Mouse (Mus musculus): ENCODE results near the gene Gm27027. TPM values are rescaled to one million over a fixed set of nuclear protein-coding genes. Genes with fewer than 3 reads are reported as not detected.

Gene Gm27027
- polyA plus RNA-seq, 1 experiment, result not detected

DNA sequence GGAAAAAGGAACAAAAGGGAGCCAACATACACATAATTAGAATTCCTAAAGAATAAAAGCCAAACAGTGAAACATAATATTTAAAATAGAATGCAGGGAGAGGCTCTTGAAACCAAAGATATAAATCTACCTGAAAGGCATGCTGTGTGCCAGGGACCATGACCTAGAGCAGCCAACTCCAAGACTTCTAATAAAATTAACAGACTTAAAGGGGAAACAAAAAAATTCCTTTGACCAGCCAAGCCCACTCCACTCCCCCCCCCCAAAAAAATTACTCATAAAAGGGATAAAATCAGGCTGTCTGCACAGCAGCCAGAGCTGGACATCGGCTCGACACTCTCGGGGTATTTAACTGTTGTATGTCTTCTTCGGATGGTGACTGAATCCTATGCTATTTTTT, 51.3 kb downstream of the Gm27027 start:
- Histone ChIP-seq H3K27ac (ENCODE audit: insufficient read depth, low read length) (no peak overlapping the region), H3K4me3 (ENCODE audit: insufficient read depth, low read length) (no peak overlapping the region), H3K4me1 (ENCODE audit: control insufficient read depth, insufficient read depth, low read length) (no peaks in the 10 kb centered on the region)
- no peak for TF ChIP-seq CTCF (IDR thresholded peaks at IDR 0.05; ENCODE audit: borderline replicate concordance, insufficient read depth, low read length)
- no peak for TF ChIP-seq POLR2A (IDR thresholded peaks at IDR 0.05; ENCODE audit: low read depth, low read length)

DNA sequence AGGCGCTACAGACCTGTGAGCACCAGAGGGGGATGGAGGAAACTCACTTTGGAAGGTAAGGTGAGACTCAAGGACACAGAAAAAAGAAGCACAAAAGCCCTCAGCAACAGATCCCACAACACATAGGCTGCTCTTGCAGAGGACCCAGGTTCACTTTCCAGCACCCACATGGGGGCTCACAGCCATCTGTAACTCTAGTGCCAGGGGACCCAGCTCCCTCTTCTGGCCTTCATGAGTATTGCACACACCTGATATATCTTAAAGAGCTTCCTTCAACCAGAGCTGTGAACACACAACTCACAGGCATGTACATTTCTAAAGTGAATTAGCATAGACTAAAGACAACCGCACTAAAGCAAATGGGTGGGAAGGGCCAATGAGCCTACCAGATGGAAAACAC, 52.1 kb downstream of the Gm27027 start:
- Histone ChIP-seq H3K4me3 (ENCODE audit: insufficient read depth, low read length) (no peak overlapping the region), H3K27ac (ENCODE audit: insufficient read depth, low read length) (no peak overlapping the region), H3K4me1 (ENCODE audit: control insufficient read depth, insufficient read depth, low read length) (no peaks in the 10 kb centered on the region)
- TF ChIP-seq POLR2A (IDR thresholded peaks at IDR 0.05; ENCODE audit: low read depth, low read length) (no peak), CTCF (IDR thresholded peaks at IDR 0.05; ENCODE audit: borderline replicate concordance, insufficient read depth, low read length) (no peak)

DNA sequence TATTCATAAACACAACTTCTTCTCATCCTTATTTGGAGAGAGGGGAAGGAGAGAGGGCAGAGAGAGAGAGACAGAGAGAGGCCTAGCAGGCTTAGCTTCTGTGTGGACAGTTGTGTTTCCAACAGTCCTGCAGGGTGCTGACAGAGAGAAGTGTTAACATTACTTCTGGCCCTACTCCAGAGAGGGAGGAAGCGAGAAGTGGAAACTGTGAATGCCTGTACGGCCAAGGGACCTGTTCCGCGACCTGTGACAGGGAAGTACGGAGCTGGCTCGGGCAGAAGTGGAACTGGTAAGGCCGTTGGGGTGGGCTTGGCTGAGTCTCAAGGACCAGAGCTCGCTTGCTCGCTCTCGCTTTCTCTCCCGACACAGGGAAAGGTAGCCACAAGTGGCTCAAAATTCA, 54.5 kb downstream of the Gm27027 start:
- H3K4me1 ChIP-seq (ENCODE audit: control insufficient read depth, insufficient read depth, low read length), result no peaks in the 10 kb centered on the region
- no peak overlapping the region for H3K27ac ChIP-seq (ENCODE audit: insufficient read depth, low read length)
- TF ChIP-seq POLR2A (IDR thresholded peaks at IDR 0.05; ENCODE audit: low read depth, low read length) (no peak), CTCF (IDR thresholded peaks at IDR 0.05; ENCODE audit: borderline replicate concordance, insufficient read depth, low read length) (no peak)
- no peak overlapping the region for H3K4me3 ChIP-seq (ENCODE audit: insufficient read depth, low read length)

DNA sequence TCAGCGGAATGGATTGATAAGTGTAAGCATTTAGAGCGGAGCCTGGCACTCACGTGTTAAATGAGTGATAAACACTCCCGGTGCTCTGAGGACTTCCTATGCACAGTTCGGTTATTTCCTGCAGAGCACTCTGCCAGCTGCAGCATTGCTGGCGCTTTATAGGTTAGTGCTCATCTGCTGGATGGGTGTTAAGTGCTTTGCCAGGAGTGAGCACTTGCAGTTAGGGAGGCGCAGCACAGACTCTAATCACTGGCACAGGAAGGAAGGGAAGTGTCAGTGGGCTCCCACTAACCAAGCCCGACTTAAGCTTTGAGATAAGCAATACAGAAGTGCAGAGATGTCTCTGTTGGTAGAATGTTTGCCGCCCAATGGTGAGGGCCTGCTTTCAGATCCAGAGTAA, 57.6 kb downstream of the Gm27027 start:
- Histone ChIP-seq H3K4me3 (ENCODE audit: insufficient read depth, low read length) (no peak overlapping the region), H3K4me1 (ENCODE audit: control insufficient read depth, insufficient read depth, low read length) (no peaks in the 10 kb centered on the region), H3K27ac (ENCODE audit: insufficient read depth, low read length) (no peak overlapping the region)
- TF ChIP-seq POLR2A (IDR thresholded peaks at IDR 0.05; ENCODE audit: low read depth, low read length) (no peak), CTCF (IDR thresholded peaks at IDR 0.05; ENCODE audit: borderline replicate concordance, insufficient read depth, low read length) (no peak)

DNA sequence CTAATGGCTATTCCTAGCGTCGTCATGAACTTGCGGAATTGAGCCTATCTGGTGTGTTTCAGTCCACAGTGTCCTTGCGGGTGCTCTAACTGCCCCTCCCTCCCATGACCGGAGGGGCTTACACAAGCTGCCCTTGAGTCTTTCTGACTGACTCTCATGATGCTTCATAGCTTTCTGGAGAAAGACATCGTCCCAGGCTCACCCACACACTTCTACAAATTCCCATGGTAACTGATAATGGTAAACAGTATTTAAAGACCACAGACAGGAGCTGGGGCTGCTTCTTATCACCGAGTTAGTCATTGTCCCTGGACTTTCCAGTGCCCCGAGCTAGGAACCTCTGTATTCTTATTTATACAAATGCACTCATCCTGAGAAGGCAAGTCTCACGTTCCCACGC, 67.3 kb downstream of the Gm27027 start:
- Histone ChIP-seq H3K4me3 (ENCODE audit: insufficient read depth, low read length) (no peak overlapping the region), H3K27ac (ENCODE audit: insufficient read depth, low read length) (no peak overlapping the region), H3K4me1 (ENCODE audit: control insufficient read depth, insufficient read depth, low read length) (no peaks in the 10 kb centered on the region)
- TF ChIP-seq CTCF (IDR thresholded peaks at IDR 0.05; ENCODE audit: borderline replicate concordance, insufficient read depth, low read length) (no peak), POLR2A (IDR thresholded peaks at IDR 0.05; ENCODE audit: low read depth, low read length) (no peak)

DNA sequence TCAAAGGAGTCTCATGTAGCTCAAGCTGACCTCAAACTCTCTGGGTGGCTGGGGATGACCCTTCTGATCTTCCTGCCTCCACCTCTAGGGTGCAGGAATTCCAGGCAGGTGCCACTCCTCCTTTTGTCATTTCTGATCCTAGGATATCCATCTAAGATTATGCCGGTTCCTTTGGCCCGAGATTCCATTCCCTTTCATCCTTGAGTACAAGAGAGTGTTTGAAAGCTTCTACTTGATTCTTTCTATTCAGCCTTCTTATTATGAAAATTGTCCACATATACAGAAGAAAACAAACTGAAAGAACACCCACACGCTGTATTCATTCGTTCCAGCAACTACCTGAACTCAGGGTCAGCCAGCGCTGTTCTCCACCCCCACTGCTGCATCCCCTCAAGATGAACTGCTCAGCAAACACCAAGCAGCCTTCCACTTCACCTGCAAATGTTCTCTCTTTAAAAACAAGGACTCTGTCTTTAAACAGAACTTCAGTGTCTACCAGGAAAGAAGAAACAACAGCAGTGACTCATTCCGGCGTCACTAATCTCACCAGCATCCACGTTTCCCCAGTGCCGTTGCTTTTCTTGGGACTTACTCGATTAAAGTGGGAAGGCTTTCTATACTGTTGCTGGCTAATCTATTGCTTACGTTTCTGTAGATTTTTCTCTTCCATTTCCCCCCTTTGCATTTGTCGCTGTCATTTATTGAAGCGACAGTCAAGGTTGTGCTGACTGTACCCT, 68.3 kb downstream of the Gm27027 start:
- Histone ChIP-seq H3K27ac (ENCODE audit: insufficient read depth, low read length) (no peak overlapping the region), H3K4me1 (ENCODE audit: control insufficient read depth, insufficient read depth, low read length) (no peaks in the 10 kb centered on the region), H3K4me3 (ENCODE audit: insufficient read depth, low read length) (no peak overlapping the region)
- no peak for TF ChIP-seq CTCF (IDR thresholded peaks at IDR 0.05; ENCODE audit: borderline replicate concordance, insufficient read depth, low read length)
- no peak for TF ChIP-seq POLR2A (IDR thresholded peaks at IDR 0.05; ENCODE audit: low read depth, low read length)

DNA sequence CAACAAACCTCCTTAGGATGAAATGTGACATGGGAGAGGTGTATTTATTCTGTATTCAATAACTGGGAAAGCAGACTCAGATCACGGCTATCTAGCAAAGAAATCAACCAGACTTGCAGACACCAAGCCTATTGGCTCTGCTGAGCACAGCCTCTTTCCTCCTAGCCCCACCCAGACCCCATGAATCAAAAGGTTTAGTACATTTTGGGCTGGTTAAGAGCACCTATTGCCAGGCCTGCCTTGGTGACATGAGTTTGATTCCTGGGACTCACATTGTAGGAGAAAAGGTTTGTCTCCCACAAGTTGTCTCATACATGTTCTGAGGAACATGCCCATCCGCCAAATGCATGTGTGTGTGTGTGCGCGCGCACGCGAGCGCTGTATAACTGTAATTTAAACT, 70.0 kb downstream of the Gm27027 start:
- H3K4me1 ChIP-seq (ENCODE audit: control insufficient read depth, insufficient read depth, low read length), result no peaks in the 10 kb centered on the region
- no peak overlapping the region for H3K27ac ChIP-seq (ENCODE audit: insufficient read depth, low read length)
- no peak overlapping the region for H3K4me3 ChIP-seq (ENCODE audit: insufficient read depth, low read length)
- TF ChIP-seq POLR2A (IDR thresholded peaks at IDR 0.05; ENCODE audit: low read depth, low read length) (no peak), CTCF (IDR thresholded peaks at IDR 0.05; ENCODE audit: borderline replicate concordance, insufficient read depth, low read length) (no peak)

DNA sequence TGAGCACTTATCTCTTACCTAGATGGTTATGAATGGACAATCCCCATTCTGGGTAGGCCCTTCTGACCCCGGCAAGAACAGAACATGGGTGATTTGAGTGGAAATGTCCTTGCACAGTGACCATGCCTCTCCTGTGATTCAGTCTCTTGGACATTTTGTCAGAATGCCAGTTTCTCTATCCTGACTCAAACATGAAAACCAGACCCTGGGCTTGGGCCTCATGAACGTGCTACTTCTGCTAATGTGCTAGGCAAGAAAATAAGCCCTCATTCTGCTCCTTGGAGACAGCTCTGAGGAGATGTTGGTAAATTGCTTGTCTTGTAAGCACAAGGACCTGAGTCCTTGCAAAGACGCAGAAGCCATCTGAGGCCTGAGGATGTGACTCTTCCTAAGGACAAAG, 77.1 kb downstream of the Gm27027 start:
- no peak overlapping the region for H3K27ac ChIP-seq (ENCODE audit: insufficient read depth, low read length)
- H3K4me1 ChIP-seq (ENCODE audit: control insufficient read depth, insufficient read depth, low read length), result no peaks in the 10 kb centered on the region
- TF ChIP-seq POLR2A (IDR thresholded peaks at IDR 0.05; ENCODE audit: low read depth, low read length), result no peak
- TF ChIP-seq CTCF (IDR thresholded peaks at IDR 0.05; ENCODE audit: borderline replicate concordance, insufficient read depth, low read length), result no peak
- H3K4me3 ChIP-seq (ENCODE audit: insufficient read depth, low read length), result no peak overlapping the region

DNA sequence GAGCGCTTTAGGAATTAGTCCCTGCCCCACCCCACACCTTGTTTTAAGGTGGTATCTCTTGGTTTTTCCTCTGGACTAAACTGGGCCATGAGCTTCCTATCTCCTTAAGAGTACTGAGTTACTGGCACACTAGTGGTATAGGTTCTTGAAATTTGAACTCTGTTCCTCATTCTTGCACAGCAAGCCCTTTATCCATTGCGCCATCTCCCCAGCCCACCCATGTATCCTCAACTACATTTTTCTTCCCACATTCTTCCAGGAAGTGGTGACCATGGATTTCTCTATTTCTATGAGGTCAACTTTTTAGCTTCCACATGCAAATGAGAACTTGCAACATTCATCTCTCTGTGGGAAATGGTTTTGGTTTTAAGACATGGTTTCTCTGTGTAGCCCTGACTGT, 82.6 kb downstream of the Gm27027 start:
- H3K27ac ChIP-seq (ENCODE audit: insufficient read depth, low read length), result no peak overlapping the region
- no peak for TF ChIP-seq CTCF (IDR thresholded peaks at IDR 0.05; ENCODE audit: borderline replicate concordance, insufficient read depth, low read length)
- no peak for TF ChIP-seq POLR2A (IDR thresholded peaks at IDR 0.05; ENCODE audit: low read depth, low read length)
- H3K4me3 ChIP-seq (ENCODE audit: insufficient read depth, low read length), result no peak overlapping the region
- H3K4me1 ChIP-seq (ENCODE audit: control insufficient read depth, insufficient read depth, low read length), result no peaks in the 10 kb centered on the region

DNA sequence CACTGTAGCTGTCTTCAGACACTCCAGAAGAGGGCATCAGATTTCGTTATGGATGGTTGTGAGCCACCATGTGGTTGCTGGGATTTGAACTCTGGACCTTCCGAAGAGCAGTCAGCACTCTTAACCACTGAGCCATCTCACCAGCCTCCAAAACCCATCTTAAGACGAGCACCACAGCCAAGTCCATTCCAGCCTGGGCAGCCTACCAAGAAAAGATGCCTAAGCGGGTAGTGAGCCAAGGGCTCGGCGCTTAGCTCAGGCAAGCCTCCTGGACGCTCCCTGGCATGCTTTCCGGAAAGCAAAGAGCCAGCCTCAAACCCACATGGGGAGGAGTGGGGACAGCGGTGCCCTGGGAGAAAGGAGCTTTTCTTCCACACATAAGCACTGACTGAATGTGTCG, 84.2 kb downstream of the Gm27027 start:
- Histone ChIP-seq H3K4me1 (ENCODE audit: control insufficient read depth, insufficient read depth, low read length) (no peaks in the 10 kb centered on the region), H3K27ac (ENCODE audit: insufficient read depth, low read length) (no peak overlapping the region), H3K4me3 (ENCODE audit: insufficient read depth, low read length) (no peak overlapping the region)
- no peak for TF ChIP-seq POLR2A (IDR thresholded peaks at IDR 0.05; ENCODE audit: low read depth, low read length)
- no peak for TF ChIP-seq CTCF (IDR thresholded peaks at IDR 0.05; ENCODE audit: borderline replicate concordance, insufficient read depth, low read length)
